Mouse (Mus musculus) layer of hippocampus, adult 9-11 months (tissue): ENCODE data around the gene Lrrk1.

Experiments used
- DNase-seq: peaks from one replicate; pipeline ENCODE4 v3.0.0; 2022

Gene Lrrk1

GRCm38 (mm10) chr7:66249020-66249419 is 139.1 kb downstream of the Lrrk1 start:
- no peak for DNase-seq

DNA sequence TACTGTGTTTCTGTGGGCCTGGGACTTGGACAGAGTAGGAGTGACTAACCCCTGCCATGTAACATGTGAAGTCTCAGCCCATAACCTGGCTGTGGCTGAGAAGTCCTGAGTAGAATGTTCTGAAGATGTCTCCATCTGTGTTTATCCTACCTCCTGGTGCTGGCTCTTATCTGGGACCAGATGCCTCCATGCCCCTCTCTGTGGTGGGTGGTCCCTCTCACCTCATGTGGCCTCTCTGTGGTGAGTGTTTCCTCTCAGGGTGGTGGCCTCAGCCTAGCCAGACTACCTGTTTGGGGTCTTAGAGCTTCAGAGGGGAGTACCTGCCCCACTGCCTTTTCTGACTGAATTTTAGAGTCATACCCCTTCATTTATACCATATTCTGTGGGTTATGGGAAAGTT is 139.9 kb downstream of the Lrrk1 start:
- no peak for DNase-seq

- peak; percentile 84 for DNase-seq
Measured at GRCm38 (mm10) chr7:66247274-66248021, 140.7 kb downstream of the Lrrk1 start.

DNA sequence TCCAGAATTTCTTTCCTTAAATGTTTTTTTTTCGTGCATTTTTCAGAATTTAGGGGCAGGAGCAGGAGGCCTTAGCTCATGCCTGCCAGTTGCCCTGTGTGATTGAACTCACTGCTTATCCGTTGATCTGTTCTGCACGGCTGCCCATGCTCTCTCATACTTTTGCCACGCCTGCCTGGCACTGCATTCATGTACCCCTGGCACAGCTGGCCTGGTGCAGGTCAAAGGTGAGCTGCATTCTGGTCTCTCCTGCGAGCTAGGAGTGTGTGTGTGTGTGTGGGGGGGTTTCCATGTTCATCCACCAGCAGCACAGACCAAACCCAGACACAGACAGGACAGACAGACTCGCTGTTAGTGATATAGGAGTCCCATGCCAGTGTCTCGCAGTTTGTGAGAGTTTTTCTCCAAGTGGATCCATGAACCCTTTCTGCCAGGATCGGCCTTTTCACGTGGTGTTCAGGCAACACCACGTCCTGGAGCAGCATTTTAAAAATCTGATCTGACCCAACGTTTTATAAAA is 141.4 kb downstream of the Lrrk1 start:
- no peak for DNase-seq

GRCm38 (mm10) chr7:66245646-66246045 is 142.5 kb downstream of the Lrrk1 start:
- no peak for DNase-seq

- no peak for DNase-seq
Measured at GRCm38 (mm10) chr7:66243766-66244325, 144.3 kb downstream of the Lrrk1 start.

GRCm38 (mm10) chr7:66241855-66242412 is 146.2 kb downstream of the Lrrk1 start:
- no peak for DNase-seq

DNA sequence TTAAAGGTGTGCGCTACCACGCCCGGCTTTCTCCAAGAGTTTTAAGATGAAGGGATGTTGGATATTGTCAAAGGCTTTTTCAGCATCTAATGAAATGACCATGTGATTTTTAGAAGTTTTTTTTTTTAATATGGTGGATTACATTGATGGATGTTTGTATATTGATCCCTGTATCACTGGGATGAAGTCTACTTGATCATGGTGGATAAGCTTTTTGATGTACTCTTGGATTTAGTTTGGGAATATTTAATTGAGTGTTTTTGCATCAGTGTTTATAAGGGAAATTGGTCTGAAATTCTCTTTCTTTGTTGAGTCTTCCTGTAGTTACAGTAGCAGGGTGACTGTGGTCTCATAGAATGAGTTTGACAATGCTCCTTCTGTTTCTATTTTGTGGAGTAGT is 150.0 kb downstream of the Lrrk1 start:
- no peak for DNase-seq

- DNase-seq: no peak
Measured at GRCm38 (mm10) chr7:66233947-66234516, 154.1 kb downstream of the Lrrk1 start.

GRCm38 (mm10) chr7:66233141-66233946 is 154.8 kb downstream of the Lrrk1 start:
- no peak for DNase-seq

DNA sequence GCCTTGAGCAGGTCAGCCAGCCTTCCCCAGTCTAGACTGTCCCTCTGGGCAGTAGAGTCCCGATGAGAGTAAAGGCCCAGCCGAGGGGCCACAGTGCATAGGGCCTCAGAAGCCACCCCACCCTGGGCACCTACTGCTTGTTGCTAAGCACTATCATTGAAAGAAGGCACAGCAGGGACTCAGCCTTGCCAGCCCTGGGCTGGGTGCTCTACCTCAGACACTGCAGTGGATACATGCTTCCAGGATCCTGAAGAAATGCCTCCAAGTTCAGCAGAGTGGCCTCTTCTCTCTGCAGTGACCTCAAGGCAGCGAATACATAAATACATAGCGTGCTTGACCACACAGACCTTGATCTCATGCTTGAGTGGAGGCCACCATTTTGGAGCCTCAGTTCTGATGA is 156.3 kb downstream of the Lrrk1 start:
- no peak for DNase-seq

DNA sequence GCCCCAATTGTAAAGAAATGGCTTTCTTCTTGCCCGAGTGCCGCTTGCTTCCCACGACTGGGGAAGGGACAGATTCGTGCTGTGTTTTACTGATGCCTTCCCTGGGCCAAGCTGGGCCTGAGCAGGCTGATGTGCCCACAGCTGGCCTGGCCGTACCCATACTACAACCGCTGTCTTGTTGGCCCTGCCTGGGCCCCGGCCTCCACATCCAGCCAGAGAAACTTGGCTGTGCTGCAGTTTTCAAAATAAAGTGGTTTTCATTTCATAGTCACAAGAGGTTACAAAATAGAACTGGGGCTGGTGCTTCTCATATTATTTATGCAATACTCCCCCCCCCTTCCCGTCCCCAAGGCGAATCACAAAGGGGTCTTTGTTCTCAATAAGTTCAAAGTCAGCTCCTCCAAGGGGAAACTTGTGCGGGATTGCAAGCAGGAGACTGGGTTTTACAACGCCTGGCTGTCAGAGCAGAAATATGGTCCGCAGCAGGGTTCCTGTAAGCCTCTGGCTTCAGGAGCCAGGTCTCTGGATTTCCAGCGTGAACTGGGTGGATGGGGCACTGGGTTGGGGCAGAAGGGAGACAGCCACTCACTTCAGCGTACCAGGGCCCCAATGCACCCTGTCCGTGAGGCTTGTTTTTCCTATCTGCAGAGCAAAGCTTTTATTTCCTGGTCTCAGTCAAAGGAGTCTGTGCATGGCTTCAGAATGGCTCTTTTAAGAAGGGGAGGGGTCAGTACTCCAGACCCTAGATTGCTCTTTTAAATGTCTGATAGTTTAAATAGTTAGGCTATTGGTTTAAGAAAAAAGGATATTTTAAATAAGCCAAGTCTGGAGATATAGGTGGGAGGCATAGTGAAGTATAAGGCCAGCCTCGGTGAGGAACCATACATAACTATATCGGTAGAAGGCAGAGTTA is 157.3 kb downstream of the Lrrk1 start:
- peak; percentile 61 for DNase-seq

DNA sequence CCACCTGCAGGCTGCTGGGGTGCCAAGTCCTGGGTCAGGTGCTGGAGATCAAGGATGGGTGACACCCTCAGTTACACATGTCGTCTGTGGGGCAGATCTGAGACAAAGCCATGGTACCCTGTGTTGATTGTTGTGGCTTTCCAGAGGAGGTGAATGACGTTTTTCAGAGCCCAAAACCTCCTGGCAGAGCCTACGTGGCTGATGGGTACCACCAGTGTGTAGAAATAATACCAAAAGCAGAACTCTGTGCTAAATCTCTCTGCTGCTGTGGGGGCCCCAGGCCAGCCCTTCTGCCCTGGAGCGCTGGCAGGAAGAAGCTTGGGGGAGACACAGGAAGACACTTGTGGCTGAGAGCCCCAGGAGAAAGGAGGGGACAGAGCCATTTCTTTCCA is 157.9 kb downstream of the Lrrk1 start:
- DNase-seq: no peak

DNA sequence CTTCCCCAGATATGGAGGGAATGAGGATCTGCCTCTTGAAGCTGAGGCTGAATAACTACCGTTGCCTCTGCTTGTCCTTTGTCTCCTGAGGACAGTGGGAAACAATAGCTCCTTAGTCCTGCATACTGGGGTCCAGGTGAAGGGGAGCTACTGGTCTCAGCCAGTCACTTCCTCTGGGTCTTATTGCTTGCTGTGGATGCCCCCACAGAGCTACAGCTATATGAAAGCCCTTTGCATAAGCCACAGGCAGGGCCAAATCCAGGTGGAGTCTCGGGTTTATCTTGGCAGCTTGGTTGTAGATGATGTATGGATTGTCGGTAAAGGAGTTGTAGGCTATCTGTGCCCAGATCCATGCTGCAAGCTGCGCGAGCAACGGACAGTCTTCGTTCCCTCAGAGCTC is 158.7 kb downstream of the Lrrk1 start:
- no peak for DNase-seq

- no peak for DNase-seq
Measured at GRCm38 (mm10) chr7:66228610-66228920, 159.6 kb downstream of the Lrrk1 start.

GRCm38 (mm10) chr7:66227814-66228609 is 160.1 kb downstream of the Lrrk1 start:
- no peak for DNase-seq

DNA sequence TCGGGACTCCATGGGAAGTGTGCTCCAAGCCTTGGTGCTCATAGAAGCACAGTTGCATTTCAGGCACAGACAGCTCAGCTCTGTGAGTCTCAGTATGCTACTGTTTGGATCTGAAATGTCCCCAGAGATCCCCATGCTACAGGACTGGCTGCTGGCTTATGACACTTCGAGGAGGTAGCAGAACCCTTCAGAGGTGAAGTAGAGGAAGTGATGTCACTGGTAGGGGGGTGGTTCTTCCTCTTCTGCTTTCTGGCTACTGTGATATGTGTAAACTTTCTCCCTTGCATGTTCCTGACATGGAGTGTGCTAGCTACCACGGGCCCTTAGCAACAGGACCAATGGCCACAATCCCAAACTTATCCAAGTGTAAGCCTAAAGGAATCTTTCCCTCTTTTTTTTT is 162.3 kb downstream of the Lrrk1 start:
- no peak for DNase-seq

GRCm38 (mm10) chr7:66224541-66224940 is 163.6 kb downstream of the Lrrk1 start:
- DNase-seq: no peak

DNA sequence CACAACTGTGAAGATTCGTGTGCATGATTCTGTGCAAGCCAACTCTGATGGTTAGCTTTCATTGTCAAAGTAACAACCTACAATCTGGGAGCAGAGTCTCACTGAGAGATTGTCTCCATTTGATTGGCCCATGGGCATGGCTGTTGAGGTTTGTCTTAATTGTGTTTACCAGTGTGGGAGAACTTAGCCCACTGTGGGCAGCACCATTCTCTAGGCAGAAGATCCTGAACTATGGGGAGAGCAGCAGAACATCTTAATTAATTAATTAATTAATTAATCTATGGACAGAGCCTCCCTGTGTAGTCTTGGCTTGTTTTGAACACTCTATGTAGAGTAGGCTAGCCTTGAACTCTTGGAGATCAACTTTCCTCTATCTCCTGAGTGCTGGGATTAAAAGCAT is 164.4 kb downstream of the Lrrk1 start:
- DNase-seq: no peak

DNA sequence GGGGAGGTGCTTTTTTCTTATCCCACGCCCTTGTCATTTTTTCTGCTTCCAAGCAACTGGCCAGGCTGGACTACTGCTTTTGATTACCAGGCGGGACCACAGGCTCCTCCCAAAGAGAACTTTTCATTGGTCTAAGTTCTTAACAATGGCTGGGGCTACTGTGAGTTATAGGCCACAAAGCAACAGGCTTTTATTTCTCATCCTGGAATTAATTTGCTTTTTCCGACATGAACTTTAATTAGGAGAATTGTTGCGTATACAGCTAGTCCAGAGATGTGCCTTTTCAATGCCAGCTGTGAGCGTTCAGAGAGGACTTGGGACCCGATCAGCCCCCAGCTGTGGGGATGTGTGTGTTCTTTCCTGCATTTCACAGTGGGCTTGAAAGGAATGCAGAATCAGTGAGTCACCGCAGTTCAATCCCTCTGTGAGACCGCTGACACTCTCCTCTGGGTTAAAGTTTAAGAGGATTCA is 165.5 kb downstream of the Lrrk1 start:
- no peak for DNase-seq

- no peak for DNase-seq
Measured at GRCm38 (mm10) chr7:66219794-66220227, 168.3 kb downstream of the Lrrk1 start.
